In genomic region chr16:52055236-52055635, GRCm38 (mm10) we compare ENCODE assay signal across 29 mouse cellular contexts. TPM values are rescaled to one million over a fixed set of nuclear protein-coding genes. Genes with fewer than 3 reads are reported as not detected.
DNase-seq lines count a peak whose midpoint lies in the region; ATAC-seq and TF ChIP-seq lines count a peak whose summit lies in the region.
"Had no signal": no experiment of that assay in that cellular context is flagged by ENCODE, and none has a peak within 500 bp of the region (broad histone marks: within the 10 kb centered on the region; RNA-seq: fewer than 3 reads in every experiment).

No protein-coding gene starts in this region.

- H3K9ac ChIP-seq in forebrain, embryonic 13.5 days = no peak overlapping the region
- no peak overlapping the region for H3K9ac ChIP-seq in heart, postnatal 0 days (replicated peaks; ENCODE audit: low read depth, low read length)
- H3K9ac ChIP-seq in heart, embryonic 12.5 days = no peak overlapping the region
- no peak overlapping the region for H3K9ac ChIP-seq in hindbrain, embryonic 16.5 days (ENCODE audit: low read depth, low read length)
- H3K9ac ChIP-seq: limb, embryonic 12.5 days; liver, embryonic 12.5 days; liver, postnatal 0 days; midbrain, embryonic 13.5 days; neural tube, embryonic 15.5 days had no signal

- no peak for TF ChIP-seq EP300 in heart, postnatal 0 days (IDR thresholded peaks at IDR 0.05; ENCODE audit: low read depth)

- no peak overlapping the region for H3K27ac ChIP-seq in forebrain, embryonic 13.5 days
- no peak overlapping the region for H3K27ac ChIP-seq in forebrain, embryonic 10.5 days
- H3K27ac ChIP-seq in heart, postnatal 0 days (ENCODE audit: low read depth) = peak overlapping the region; percentile 19; the same call in 1 of the 2 replicates
- H3K27ac ChIP-seq in heart, embryonic 12.5 days (ENCODE audit: poor library complexity, severe bottlenecking) = no peak overlapping the region
- H3K27ac ChIP-seq in hindbrain, embryonic 16.5 days (ENCODE audit: low read depth, low read length) = no peak overlapping the region
- H3K27ac ChIP-seq: heart, adult 2 months; hindbrain, postnatal 0 days; left cerebral cortex, adult 2 months; limb, embryonic 12.5 days; liver, embryonic 12.5 days; midbrain, embryonic 13.5 days; neural tube, embryonic 15.5 days had no signal

- 0 out of 2 replicates have a peak, but pooled peaks have one; percentile 29 for ATAC-seq in forebrain, embryonic 13.5 days
- no peak for ATAC-seq in heart, postnatal 0 days (ENCODE audit: insufficient read depth, low read depth)
- ATAC-seq in heart, embryonic 12.5 days (ENCODE audit: insufficient number of reproducible peaks, low FRiP score) = no peak
- no peak for ATAC-seq in hindbrain, embryonic 16.5 days
- ATAC-seq: hindbrain, postnatal 0 days; intestine, postnatal 0 days; liver, embryonic 12.5 days; liver, postnatal 0 days had no signal

- TF ChIP-seq CTCF in heart, postnatal 0 days (IDR thresholded peaks at IDR 0.05; ENCODE audit: low read depth) = no peak

- peaks cover 7% of the 10 kb centered on the region; the same call in 1 of the 2 replicates for H3K36me3 ChIP-seq in forebrain, embryonic 13.5 days (ENCODE audit: poor library complexity, severe bottlenecking)
- peaks cover 48% of the 10 kb centered on the region for H3K36me3 ChIP-seq in forebrain, embryonic 10.5 days (replicated peaks)
- H3K36me3 ChIP-seq in heart, postnatal 0 days (replicated peaks; ENCODE audit: control insufficient read depth, insufficient read depth, low read length) = peaks cover 4% of the 10 kb centered on the region; the same call in 1 of the 2 replicates
- 0 out of 2 replicates have a peak, but pooled peaks cover 2% of the 10 kb centered on the region for H3K36me3 ChIP-seq in heart, embryonic 12.5 days
- H3K36me3 ChIP-seq in hindbrain, embryonic 16.5 days (ENCODE audit: control insufficient read depth, insufficient read depth, low read length) = peaks cover 3% of the 10 kb centered on the region; the same call in 1 of the 2 replicates
- H3K36me3 ChIP-seq: liver, embryonic 12.5 days; neural tube, embryonic 15.5 days had no signal

- no peaks in the 10 kb centered on the region for H3K27me3 ChIP-seq in forebrain, embryonic 13.5 days
- H3K27me3 ChIP-seq in forebrain, embryonic 10.5 days (ENCODE audit: poor library complexity, severe bottlenecking) = no peaks in the 10 kb centered on the region
- H3K27me3 ChIP-seq in heart, postnatal 0 days (ENCODE audit: control insufficient read depth, insufficient read depth, low read length) = no peaks in the 10 kb centered on the region
- peaks cover 5% of the 10 kb centered on the region; the same call in 1 of the 2 replicates for H3K27me3 ChIP-seq in heart, embryonic 12.5 days (replicated peaks)
- H3K27me3 ChIP-seq in hindbrain, embryonic 16.5 days (replicated peaks; ENCODE audit: control insufficient read depth, insufficient read depth, low read length) = no peaks in the 10 kb centered on the region
- H3K27me3 ChIP-seq: limb, embryonic 12.5 days; liver, embryonic 12.5 days; midbrain, embryonic 13.5 days; neural tube, embryonic 15.5 days had no signal

- no peak overlapping the region for H3K4me2 ChIP-seq in forebrain, embryonic 13.5 days
- no peak overlapping the region for H3K4me2 ChIP-seq in heart, postnatal 0 days (ENCODE audit: low read depth, low read length)
- no peak overlapping the region for H3K4me2 ChIP-seq in heart, embryonic 12.5 days
- no peak overlapping the region for H3K4me2 ChIP-seq in hindbrain, embryonic 16.5 days (ENCODE audit: low read length)
- H3K4me2 ChIP-seq: limb, embryonic 12.5 days; liver, embryonic 12.5 days; midbrain, embryonic 13.5 days; neural tube, embryonic 15.5 days had no signal

- no peak for DNase-seq in forebrain, embryonic 10.5 days (ENCODE audit: extremely low spot score, low spot score)
- DNase-seq in heart, postnatal 0 days (ENCODE audit: low spot score) = no peak
- peak; percentile 52 for DNase-seq in CD4-positive, CD25-positive, alpha-beta regulatory T cell, adult 2 months (ENCODE audit: low read depth, low spot score)
- peak; percentile 68 for DNase-seq in induced T-regulatory cell, adult 2 months (ENCODE audit: low read depth)
- DNase-seq in neural tube, embryonic 10.5 days (ENCODE audit: extremely low spot score, low spot score) = no peak
- DNase-seq: adrenal gland, postnatal 10 days; cerebellum, adult 11-12 months; cerebellum, postnatal 10 days; gastrocnemius, postnatal 36 days; heart, adult 2 months; kidney, adult 9 months; kidney, postnatal 14 days; layer of hippocampus, adult 9-11 months; liver, postnatal 0 days; lung, postnatal 36 days; retina, postnatal 1 day; right cerebral cortex, postnatal 14 days; thymus, postnatal 14 days had no signal

- H3K4me3 ChIP-seq in forebrain, embryonic 13.5 days = no peak overlapping the region
- H3K4me3 ChIP-seq in forebrain, embryonic 10.5 days = no peak overlapping the region
- no peak overlapping the region for H3K4me3 ChIP-seq in heart, postnatal 0 days (ENCODE audit: low read depth, low read length)
- no peak overlapping the region for H3K4me3 ChIP-seq in heart, embryonic 12.5 days
- H3K4me3 ChIP-seq in hindbrain, embryonic 16.5 days (ENCODE audit: low read length) = no peak overlapping the region
- H3K4me3 ChIP-seq: erythroblast, embryonic 14.5 days; heart, adult 2 months; left cerebral cortex, adult 2 months; limb, embryonic 12.5 days; liver, embryonic 12.5 days; midbrain, embryonic 13.5 days; neural tube, embryonic 15.5 days had no signal

- H3K9me3 ChIP-seq in forebrain, embryonic 13.5 days (replicated peaks) = no peaks in the 10 kb centered on the region
- no peaks in the 10 kb centered on the region for H3K9me3 ChIP-seq in forebrain, embryonic 10.5 days
- H3K9me3 ChIP-seq in heart, postnatal 0 days (replicated peaks; ENCODE audit: control insufficient read depth, low read length) = no peaks in the 10 kb centered on the region
- H3K9me3 ChIP-seq in heart, embryonic 12.5 days (replicated peaks) = no peaks in the 10 kb centered on the region
- no peaks in the 10 kb centered on the region for H3K9me3 ChIP-seq in hindbrain, embryonic 16.5 days (ENCODE audit: control insufficient read depth, low read length)
- H3K9me3 ChIP-seq: limb, embryonic 12.5 days; liver, embryonic 12.5 days; midbrain, embryonic 13.5 days; neural tube, embryonic 15.5 days had no signal

- WGBS in forebrain, embryonic 13.5 days = 63% methylated on average over 3 of the region's 3 CpGs
- WGBS in forebrain, embryonic 10.5 days = 94% methylated on average over 3 of the region's 3 CpGs
- WGBS in heart, postnatal 0 days = 85% methylated on average over 3 of the region's 3 CpGs
- 90% methylated on average over 3 of the region's 3 CpGs for WGBS in heart, embryonic 12.5 days
- WGBS in hindbrain, embryonic 16.5 days = 89% methylated on average over 3 of the region's 3 CpGs

- H3K4me1 ChIP-seq in forebrain, embryonic 13.5 days = peaks cover 42% of the 10 kb centered on the region
- H3K4me1 ChIP-seq in forebrain, embryonic 10.5 days = peaks cover 66% of the 10 kb centered on the region
- H3K4me1 ChIP-seq in heart, postnatal 0 days (ENCODE audit: control insufficient read depth, insufficient read depth) = peaks cover 48% of the 10 kb centered on the region
- peaks cover 52% of the 10 kb centered on the region for H3K4me1 ChIP-seq in heart, embryonic 12.5 days (replicated peaks)
- no peaks in the 10 kb centered on the region; the same call in none of the 2 replicates for H3K4me1 ChIP-seq in hindbrain, embryonic 16.5 days (ENCODE audit: control insufficient read depth, insufficient read depth, low read depth, low read length)

RNA-seq across cellular contexts. Expression of gene Cblb, which starts 24.2 kb away (rescaled TPM):
- 16.4 and 18.1 TPM in 2 replicates for polyA plus RNA-seq in forebrain, embryonic 13.5 days (2015; fragmentation: Nextera tagmentation; extraction: Ambion mirVana)
- 28.2 and 29.2 TPM in 2 replicates for polyA plus RNA-seq in forebrain, embryonic 10.5 days (2016; fragmentation: Nextera tagmentation; extraction: Ambion mirVana)
- total RNA-seq in heart, postnatal 0 days (2014; rRNA removed; ENCODE audit: low replicate concordance) = 9.2 and 10.4 TPM in 2 replicates
- polyA plus RNA-seq in heart, postnatal 0 days (2015; fragmentation: Nextera tagmentation; extraction: Ambion mirVana) = 3.4 and 3.9 TPM in 2 replicates
- 15.4 and 15.9 TPM in 2 replicates for polyA plus RNA-seq in heart, embryonic 12.5 days (2016; fragmentation: Nextera tagmentation; extraction: Ambion mirVana)
- 8.0 and 11.3 TPM in 2 replicates for polyA plus RNA-seq in hindbrain, embryonic 16.5 days (2015; fragmentation: Nextera tagmentation; extraction: Ambion mirVana)

Comparison
In these comparisons a context has a peak if more than half of its experiments do, and no peak if none do; other contexts are left out.
1. DNase-seq: peak in CD4-positive, CD25-positive, alpha-beta regulatory T cell, adult 2 months (single experiment) and induced T-regulatory cell, adult 2 months (single experiment); none in forebrain, embryonic 10.5 days (single experiment), heart, postnatal 0 days (single experiment) and neural tube, embryonic 10.5 days (single experiment).